Mouse (Mus musculus) A20 (cell line): Measurements from ENCODE around the gene Ankrd24.
A peak's percentile ranks its signal among the peaks of the same experiment; 100 is the strongest.
"Not testable (repeated sequence)": the region's sequence is repeated elsewhere in the genome, so short reads cannot be mapped to it uniquely, and the experiment has no call there.

Source experiments
- DNase-seq: peaks from one replicate; pipeline ENCODE4 v3.0.0-alpha.2; 2011; ENCODE audit warnings: low read depth, low spot score

Gene Ankrd24

DNA sequence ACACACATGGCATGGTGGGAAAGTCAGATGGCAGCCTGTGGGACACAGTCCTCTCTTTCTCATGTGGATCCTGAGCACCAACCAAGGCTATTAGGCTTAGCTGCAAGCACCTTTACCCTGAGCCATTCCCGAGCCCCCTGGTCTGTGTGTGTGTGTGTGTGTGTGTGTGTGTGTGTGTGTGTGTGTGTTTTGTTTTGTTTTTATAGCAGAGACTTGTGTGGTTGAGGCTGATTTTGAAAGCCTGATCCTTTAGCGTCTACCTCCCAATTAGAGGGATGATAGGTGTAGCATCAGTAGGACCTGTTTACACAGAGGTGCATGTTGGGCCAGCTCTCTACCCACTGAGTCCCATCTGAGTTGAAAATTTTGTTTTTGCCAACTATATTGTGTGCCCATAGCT lies 15.8 kb downstream of the Ankrd24 start:
- no peak for DNase-seq

DNA sequence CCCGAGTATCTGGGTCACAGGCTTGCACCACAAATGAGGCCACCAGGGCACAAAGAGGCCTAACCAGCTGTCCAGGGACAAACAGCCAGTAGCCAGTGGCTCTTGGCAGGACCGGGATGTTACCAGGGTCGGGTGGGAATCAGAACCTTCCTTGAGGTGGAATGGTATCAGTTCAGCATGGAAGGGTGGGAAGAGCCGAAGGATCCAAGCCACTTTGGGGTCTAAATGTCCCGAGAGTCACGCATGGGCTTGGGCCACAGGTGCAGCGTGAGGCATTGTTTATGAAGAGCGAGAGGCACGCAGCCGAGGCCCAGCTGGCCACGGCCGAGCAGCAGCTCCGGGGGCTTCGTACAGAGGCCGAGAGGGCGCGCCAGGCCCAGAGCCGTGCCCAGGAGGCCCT lies 16.4 kb downstream of the Ankrd24 start:
- DNase-seq = no peak

DNA sequence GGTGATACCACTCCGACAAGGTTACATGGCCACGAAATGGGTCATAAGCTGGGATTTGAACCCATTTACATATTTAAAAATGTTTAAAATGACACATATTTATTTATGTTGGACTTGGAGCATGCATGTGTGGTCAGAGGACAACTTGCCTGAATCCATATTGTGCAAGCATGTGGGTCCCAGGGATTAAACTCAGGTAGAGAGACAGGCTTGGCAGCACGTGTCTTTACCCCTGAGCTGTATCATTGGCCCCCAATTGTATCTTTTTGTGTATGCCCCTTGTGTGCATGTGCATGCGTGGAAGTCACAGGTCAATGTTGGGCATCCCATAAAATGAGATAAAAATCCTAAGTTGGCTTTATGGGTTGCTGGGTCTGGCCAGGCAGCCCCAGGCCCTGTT lies 17.1 kb downstream of the Ankrd24 start:
- no peak for DNase-seq

DNA sequence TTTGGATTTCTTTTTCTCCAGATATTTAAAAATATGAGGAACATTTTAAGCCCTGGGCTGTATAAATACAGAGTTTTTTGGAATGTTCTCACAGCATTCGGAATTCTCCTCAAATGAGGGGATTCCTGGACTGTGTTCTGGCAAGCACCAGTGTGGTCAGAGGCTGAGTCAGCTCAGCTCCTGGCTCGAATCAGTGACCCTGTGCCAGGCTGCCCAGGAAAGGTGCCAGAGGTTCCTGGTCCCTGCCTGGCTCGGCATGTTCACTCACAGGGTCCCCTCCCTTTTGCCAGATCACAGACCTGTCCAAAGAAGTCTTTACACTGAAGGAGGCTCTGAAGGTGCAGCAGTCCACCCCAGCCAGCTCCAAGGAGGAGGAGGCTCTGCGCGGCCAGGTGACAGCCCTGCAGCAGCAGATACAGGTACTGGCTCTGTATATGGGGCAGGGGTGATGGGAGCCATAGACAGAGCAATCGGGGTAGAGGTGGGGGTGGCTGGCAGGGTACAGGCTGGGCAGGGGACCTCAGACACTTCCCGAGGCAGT lies 17.7 kb downstream of the Ankrd24 start:
- no peak for DNase-seq

DNA sequence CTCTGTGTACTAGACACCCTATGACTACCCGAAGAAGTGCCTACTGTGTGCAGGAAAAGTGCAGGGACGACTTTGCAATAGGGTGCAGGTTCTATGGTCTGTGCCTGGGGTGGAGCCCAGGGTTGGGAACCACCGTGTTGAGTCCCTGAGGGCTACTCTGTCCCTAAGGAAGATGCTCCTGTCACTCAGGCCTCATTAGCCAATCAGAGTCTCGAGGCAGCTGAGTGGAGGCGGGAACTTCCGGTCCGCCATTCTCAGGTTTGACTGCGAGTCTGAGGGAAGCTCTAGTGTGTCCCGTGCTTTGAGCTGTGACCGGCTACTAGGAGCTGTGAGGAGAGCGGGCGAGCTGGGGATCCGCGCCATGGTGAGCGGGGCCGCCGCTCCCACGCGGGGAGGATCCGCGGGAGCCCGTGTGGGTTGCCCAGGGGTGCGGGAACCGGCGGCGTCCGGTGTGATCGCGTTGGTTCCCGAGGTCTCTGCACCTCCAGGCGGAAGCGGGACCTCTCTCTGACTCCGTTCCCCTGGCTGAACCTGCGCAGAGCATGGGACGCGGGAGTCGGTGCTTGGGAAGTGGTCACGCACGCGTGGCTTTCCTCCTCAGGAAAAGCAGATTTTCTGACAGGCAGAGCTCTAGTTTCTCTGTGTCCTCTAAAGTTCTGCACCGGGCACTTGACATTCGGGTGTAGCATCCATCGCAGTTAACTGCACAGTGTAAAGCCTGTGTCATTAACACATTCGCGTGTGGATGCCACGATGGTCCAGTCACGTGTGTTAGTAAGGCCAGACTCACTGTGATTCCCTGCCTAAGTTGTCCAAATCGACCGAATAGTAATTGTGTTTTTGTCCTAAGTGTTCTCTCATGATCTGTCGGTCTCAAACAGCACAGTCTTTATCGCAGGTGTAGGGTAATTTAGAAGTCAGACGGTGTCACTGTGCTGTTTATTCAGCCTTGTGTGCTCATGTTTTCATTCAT lies 20.7 kb downstream of the Ankrd24 start, which contains the start of gene Gm10778:
Gene Gm10778 (plus strand): TSS at position 257 of the 973 bp plus-strand sequence.
- peak; percentile 93 for DNase-seq

DNA sequence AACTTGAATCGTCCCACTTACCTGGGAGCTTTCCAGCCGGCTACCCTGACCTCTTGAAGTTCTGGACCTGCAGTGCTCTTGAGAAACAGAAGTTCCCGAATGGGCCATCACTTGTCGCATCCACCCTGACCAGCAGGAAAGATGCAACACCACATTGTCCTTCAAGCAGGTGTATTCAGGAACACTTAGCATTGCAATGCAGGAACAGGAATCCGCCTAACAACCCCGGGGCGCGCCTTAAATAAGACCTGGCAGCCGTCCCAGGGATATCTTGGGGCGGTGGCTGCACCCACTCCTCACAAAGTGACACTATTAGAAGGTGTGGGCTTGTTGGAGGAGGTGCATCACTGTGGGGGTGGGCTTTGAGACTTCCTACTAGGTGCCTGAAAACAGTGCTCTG lies 26.8 kb downstream of the Ankrd24 start:
- DNase-seq = no peak

DNA sequence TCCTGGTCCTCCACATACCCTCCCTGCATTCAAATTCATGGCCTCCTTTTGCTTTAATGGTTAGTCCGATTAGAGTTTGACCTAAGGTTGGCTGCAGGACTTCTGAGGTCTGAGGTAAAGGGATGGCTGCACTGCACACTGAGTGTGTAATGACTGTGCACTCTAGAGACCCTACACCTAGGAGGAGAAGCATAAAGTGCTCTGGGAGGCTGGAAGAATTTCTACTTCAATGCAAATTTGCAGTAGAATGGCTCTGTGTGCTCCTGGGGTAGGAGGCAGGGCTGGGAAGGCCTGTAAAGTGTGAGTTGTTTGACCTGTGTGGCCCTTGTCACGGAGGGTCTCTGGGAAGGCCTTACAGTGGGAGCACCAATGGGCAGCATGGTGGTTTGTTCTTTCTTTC lies 27.8 kb downstream of the Ankrd24 start:
- DNase-seq = no peak

DNA sequence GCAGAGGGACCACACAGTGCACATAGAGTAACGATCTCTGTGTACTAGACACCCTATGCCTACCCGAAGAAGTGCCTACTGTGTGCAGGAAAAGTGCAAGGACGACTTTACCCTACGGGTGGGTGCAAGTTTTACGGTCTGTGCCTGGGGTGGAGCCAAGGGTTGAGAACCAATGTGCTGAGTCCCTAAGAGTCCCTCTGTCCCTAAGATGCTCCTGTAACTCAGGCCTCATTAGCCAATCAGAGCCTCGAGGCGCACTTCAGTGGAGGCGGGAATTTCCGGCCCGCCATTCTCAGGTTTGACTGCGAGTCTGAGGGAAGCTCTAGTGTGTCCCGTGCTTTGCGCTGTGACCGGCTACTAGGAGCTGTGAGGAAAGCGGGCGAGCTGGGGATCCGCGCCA lies 58.8 kb downstream of the Ankrd24 start:
- DNase-seq = not testable (repeated sequence)
